Mouse (Mus musculus) gastrocnemius, postnatal 25 days (tissue): Measurements from ENCODE around the gene Sdad1. TPM values are rescaled to one million over a fixed set of nuclear protein-coding genes. Genes with fewer than 3 reads are reported as not detected.
"Not testable (repeated sequence)": the region's sequence is repeated elsewhere in the genome, so short reads cannot be mapped to it uniquely, and the experiment has no call there.

Experiments used
- DNase-seq: peaks from one replicate; pipeline ENCODE4 v3.0.0; 2022
- long read RNA-seq, 2 experiments: library from polyadenylated mRNA; stranded (forward); transcript quantifications; one replicate each; pipeline ENCODE4 v2.0.0; 2021
- total RNA-seq, 2 experiments: library from RNA; stranded (reverse); gene quantifications; 1 replicate in 1 of 2; 2 replicates in 1 of 2; pipeline ENCODE4 v1.2.3; 2021

Sdad1 gene
- 10 to 100 TPM; 15.0 to 15.7 TPM for total RNA-seq
- long read RNA-seq, experiment 1, full-length matches to known transcripts: 1 of 6 reads
- long read RNA-seq, experiment 1, partial matches to known transcripts: 2 of 6 reads
- long read RNA-seq, experiment 1, other reads (novel, unspliced or antisense): 3 of 6 reads
- long read RNA-seq, experiment 2, full-length matches to known transcripts: 3 of 7 reads
- long read RNA-seq, experiment 2, partial matches to known transcripts: 0 of 7 reads
- long read RNA-seq, experiment 2, other reads (novel, unspliced or antisense): 4 of 7 reads

DNA sequence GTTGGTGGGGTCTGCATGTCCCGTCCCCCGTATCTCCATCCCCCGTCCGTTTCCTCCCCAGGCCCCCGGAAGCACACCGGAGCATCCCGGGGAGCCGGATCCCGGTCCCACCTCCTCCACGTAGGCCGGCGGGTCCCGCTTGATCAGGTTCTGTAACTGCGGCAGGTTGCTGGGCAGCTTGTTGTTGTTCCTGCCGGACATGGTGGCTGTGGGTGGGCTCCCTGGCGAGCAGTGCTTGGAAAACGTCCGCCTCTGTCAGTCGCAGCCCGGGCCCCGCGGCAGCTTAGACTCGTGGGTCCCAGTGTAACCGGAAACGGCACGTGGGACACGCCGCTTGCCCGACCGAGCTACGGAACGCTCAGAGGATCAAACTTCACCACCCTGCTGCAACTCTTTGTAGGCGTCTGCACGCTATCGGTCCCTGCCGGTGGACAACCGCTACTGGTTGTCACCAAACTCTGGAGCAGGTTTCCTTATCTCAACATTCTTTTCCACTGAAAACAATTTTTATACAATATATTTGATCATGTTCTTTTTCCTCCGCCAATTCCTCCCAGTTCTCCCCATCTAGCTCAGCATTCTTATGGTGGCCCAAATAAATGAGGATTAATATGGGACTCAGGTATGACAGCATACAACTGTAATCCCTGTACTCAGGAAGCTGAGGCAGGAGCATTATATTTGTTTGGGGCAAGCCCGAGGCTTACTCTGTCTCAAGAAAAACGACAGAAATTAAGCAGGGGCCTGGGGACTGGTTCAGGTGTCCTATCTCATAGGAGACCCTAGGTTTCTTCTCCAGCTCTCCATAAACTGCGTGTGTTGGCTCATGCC, at the start of gene Sdad1:
Gene Sdad1 (minus strand): TSS at position 799 of the 831 bp plus-strand sequence.
- DNase-seq: peak; percentile 89

DNA sequence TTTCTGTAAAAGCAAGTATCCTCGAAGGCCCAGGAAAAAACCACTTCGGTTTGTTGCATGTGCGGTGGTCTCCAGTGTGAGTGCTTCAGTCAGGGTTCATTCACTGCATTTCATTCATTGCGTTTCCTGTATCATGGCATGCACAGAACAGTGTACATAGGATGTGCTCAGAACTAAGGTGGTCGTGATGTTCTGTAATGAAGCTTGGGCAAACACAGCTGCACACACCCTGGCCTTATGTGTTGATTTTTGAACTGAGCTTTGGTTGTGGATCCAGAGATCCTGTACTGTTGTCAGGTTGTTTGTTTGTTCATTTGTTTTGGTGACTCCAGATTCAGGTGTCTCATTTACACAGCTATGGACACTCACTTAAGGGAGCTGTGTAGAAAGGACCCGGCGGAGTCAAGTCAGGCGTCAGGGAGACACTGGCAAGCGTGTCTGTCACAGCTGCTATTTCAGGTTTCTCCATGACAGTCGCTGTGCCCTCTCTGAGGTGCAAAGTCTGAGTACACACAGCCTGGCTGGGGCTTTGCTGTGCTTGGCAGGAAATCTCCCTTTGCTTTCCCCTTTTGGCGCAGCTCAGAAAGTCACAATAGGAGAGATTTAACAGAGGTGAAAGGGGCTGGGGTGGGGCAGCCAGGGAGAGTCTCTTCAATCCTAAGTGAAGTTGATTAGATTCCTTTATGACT, 48.6 kb upstream of the Sdad1 start:
- DNase-seq: peak; percentile 29

DNA sequence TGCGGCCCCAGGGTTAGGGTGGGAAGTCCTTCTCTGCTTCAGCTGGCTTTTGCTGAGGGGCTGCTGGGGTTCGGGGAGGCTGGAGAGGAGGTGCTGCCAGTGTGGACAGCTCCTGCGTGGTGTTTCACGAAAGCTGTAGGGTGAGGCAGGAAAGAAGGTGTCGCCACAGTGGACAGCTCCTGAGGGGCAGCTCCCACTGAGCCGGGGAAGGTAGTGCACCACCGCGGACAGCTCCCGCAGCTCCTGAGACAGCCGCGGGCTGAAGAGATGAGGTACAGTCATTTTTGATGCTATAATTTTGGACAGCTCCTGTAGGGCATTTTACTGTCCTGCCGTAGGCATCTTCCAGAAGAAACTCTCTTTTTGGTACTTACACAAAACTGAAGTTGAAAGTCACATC, 47.8 kb upstream of the Sdad1 start:
- no peak for DNase-seq

DNA sequence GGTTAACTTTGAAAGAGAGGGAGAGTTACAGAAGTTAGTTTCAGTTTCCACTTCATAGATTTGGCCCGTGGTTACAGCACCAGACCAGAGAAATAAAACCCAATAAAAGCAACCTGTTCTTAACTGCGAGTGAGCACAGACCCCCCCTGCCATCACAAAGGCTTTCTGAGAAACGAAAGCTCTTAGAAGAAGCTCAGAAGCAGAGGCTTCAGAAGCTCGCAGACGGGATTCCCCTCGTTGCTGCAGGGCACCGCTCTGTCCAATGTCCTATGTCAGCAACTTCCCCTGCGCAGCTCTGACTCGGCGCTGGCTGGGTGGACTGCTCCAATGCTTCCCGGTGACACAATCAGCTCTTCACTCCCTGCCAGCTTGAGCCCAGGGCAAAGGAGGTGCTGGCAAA, 43.2 kb upstream of the Sdad1 start:
- peak; percentile 57 for DNase-seq

DNA sequence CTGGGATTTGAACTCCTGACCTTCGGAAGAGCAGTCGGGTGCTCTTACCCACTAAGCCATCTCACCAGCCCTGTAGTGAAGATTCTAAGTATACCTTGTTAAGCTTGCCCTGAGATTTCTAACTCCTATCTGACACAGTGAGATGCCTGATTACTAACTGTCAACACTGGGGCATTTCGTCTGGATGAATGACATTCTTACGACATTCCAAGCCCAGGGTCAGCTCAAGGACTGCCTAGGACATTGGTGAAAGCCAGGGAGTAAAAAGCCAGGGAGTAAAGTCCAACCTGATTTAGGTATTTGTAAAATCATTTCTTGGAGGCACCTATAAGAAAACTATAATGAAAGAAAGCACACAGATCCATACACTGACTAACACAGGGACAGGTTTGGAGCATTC, 42.4 kb upstream of the Sdad1 start:
- not testable (repeated sequence) for DNase-seq

DNA sequence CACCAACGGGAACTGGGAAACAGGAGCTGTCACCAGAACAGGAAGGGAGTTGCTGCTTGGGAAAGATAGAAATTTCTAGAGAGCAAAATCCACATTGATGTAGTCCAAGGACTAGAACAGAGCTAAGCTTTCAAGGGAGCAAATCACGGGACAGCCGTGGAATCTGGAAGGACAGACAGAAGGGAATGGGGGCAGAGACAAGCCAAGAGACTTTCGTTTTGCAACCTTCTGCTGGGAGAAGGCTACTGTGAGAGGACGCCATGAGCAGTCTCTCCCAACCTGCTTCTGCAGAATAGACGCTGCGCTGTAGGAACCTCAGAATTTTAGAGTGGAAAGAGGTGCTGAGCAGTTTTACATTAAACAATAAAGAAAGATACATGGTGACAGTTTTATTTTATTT, 39.5 kb upstream of the Sdad1 start:
- no peak for DNase-seq

DNA sequence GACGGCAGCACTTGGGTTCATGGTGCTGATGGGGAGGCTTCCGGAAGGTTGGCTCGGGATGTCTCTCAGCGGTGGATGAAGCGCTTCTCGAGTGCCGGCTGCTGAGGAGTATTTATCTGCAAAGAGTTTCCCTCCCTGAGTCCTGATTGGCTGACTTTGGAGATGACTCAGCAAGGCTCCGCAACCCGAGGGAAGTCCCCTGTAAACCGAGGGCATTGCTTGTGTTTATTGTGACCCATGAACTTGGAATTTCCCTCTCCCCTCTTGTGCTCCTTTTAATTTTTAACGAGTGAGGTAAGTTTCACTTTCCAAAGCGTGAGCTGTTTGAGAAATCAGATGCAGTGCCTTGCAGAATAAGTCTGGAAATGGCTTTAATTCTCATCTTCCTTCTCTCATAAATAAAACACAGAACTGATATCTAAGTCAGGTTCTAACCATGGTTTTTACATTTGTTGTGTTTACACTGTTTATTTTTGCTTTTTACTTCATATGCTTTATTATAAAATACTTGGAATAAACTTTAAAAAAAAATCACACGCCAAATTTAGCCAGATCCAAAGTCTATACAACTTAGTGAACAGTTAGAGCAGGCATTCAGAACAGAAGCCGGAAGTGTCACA, 38.6 kb upstream of the Sdad1 start, which contains the start of gene Cxcl10:
Gene Cxcl10 (minus strand): TSS at position 96 of the 620 bp plus-strand sequence.
- DNase-seq: peak; percentile 40

DNA sequence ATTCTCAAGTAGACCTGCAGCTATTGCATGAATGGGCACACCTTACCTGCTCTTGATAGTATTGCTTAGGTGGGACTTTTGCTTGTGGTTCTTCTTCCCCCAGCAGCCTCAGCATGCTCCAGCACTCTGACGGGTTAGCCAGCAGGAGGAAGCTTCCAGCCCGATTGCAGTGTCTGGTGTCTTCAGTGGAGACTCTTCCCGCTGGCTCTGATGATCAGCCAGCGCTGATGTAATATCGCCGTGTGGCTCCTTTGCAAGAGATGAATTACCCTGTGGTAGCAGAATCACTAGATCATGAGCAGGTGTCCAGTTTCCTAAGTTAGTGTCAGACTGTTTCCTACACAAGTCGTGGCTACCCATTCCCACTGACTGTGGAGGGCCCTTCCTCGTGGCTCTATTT, 34.7 kb upstream of the Sdad1 start:
- DNase-seq: peak; percentile 62

DNA sequence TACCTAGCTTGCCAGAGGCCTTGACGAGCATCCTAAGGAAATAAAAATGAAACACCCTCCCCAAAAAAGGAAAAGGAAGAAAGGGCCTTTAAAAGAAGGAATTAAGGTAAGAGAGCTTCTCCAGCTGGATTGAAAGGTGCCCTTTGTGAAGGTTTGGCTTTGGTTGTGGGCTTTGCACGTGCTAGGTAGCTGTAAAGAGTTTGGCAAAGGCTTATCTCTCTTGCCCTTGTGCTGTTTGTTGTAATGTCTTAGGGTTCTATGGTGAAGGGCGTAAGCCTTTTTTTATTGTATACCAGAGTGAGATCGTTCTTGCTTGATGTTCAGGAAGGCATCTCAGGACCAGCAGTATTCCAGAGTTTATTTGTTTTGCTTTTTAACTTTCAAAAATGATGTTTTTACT, 30.3 kb upstream of the Sdad1 start:
- no peak for DNase-seq

DNA sequence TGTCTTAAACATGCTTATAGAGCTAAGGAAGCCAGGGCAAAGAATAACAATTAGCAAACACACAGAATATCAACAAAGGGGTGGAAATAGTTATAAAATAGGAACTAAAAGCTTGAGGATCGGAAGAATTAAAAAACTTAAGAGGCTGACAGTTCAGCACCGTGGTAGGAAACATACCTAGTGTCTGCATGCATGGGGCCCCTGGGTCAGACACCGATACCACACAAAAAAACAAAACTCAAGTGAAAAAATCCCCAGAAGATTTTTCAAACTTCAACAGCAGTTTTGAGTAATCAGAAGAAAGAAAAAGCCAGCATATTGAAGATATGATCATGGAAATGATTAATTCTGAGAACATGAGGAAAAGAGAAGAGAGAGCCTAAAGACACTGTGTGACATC, 26.5 kb upstream of the Sdad1 start:
- no peak for DNase-seq

DNA sequence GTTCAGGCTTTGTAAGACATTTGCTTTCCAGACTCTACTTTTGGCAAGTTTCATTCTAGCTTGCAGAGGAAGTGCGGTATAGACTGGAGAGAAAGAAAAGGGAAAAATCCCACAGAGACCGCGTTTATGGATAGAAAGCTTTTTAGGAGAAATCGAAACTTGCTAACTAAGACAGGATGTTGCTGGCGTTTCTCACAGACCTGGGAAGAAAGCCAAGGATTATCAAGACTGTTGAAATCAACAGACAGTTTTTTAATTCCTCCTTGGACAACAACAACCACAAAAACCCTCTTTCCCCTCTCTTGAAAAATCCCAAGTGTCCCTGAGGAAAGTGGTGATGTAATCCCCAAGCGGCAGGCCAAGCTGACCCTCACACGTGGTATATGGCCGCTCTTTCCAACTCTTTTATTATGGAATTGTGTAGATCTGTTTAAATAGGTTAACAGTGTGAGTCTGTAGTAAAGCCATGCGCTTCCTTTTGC, 22.1 kb upstream of the Sdad1 start:
- DNase-seq: peak; percentile 53

DNA sequence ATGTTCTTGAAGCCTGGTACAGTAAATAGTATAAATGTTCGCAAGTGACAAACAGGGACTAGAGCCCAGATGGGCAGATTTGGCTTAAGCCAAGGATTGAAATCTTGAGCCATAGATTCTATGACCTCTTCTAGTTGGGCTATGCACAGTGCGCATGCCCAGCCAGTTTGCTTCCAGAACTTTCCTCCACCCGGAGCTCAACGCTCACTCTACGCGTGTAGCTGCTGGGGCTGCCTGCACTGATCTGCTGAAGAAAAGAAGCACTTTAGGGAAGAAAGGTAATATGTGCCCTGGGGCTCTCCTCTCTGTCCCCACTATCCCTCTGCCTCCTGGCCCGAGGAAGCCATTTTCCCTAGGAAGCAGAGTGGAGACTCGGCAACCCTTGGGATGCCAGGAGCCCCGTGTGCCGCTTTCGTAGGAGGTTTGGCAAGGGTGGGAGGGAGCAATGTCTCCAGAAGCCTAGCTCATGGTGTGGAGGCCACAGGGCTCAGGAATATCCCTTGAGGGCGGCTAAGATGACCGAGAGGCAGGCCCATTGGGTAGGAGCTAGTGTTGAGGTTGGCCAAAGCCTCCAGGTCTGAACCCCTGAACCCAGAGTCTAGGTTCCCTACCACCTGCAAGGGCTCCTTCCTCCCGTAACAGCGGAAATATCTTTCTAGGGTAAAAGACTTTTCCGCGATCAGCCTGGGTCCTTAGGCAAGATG, 21.5 kb upstream of the Sdad1 start, which contains the start of gene Art3:
Gene Art3 (plus strand): TSS at position 193 of the 704 bp plus-strand sequence.
- DNase-seq: no peak

DNA sequence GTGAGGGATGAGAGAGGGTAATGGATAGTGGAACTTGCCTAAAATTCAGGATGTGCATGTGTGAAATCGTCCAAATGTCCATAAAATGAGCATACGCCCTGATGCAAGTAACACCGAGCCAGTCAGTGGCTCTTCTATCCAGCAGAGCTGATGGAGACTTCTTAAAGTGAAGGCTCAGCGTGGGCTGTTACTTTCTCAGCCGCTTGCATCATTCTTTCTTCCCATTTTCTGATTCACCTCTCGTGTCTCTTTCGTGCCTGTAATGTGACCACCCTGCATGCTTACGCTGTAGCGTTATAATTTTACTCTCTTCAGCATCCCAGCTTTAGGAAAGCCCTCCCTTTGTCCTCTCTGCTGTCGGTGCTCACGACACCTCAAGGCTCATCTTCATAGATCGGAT, 20.8 kb upstream of the Sdad1 start:
- DNase-seq: no peak

DNA sequence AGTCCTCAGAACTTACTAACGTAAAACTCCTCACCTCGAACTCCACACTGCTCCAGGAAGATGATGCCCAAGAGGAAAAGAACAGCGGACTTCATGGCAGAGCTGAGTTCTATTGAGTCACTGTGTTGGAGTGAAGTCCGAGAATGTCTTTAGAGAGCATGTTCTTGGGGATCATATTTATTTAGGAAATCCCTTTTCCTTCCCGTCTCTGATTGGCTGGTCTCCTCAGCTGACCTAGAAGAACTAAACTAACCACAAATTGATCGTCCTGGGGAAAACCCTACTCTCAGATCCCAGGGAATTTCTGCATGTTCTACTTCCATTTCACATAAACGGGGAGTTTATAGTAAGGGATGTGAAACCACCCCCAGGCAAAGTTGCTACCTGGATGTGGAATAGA, 17.6 kb upstream of the Sdad1 start, which contains the start of gene Cxcl9:
Gene Cxcl9 (minus strand): TSS at position 151 of the 400 bp plus-strand sequence.
- no peak for DNase-seq

DNA sequence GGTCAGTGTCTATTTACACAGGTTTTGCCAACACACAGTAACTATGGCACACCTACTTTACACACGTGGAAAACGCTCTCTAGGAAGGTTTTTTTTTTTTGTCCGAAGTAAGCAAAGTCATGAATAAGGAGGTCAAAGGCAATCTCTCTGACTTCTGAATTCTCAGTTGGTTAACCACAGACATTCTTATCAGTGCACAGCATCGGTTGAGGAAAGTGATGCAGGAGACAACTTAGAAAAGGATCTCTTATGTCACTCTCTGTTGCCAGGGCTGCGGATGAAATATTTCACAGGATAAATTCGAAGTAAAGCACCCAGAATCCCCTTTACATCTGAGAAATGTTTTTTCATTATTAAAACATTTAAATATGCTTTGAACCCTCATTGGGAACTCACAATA, 17.1 kb upstream of the Sdad1 start:
- no peak for DNase-seq

DNA sequence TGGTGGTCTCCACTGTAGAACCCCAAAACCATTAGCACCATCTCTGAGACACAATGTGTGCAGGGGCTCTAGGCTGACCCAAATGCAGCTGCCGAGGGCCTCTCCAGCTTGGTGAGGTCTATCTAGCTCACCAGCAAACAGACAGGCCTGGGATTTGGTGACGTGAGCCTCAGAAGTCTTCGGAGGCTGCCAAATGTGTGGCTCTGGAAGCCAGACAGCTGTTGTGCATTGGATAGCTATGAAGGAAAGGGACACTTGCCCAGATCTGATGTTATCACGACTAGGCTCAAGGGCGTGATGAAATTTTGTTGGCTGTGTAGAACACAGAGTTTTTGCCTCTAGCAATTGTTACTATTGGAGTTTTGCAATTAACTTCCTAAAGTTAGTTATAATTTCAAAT, 13.0 kb upstream of the Sdad1 start:
- peak; percentile 82 for DNase-seq

DNA sequence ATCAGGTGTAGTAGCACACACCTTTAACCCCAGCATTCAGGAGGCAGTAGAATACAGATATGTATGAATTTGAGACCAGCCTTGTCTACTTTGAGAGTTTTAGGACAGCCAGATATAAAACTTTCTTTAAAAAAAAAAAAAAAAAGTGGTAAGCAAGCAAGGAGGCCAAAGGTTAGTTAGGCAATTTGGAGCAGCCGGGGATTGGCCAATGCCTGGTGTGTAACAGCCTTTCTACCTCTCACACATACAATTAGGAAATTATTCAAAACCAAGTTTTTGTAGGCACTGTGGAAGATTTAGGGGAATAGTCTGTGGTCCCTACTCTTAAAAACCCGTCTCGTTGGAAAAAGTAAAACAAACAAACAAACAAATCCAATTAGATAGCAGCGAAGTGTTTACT, 12.3 kb upstream of the Sdad1 start:
- DNase-seq: no peak

DNA sequence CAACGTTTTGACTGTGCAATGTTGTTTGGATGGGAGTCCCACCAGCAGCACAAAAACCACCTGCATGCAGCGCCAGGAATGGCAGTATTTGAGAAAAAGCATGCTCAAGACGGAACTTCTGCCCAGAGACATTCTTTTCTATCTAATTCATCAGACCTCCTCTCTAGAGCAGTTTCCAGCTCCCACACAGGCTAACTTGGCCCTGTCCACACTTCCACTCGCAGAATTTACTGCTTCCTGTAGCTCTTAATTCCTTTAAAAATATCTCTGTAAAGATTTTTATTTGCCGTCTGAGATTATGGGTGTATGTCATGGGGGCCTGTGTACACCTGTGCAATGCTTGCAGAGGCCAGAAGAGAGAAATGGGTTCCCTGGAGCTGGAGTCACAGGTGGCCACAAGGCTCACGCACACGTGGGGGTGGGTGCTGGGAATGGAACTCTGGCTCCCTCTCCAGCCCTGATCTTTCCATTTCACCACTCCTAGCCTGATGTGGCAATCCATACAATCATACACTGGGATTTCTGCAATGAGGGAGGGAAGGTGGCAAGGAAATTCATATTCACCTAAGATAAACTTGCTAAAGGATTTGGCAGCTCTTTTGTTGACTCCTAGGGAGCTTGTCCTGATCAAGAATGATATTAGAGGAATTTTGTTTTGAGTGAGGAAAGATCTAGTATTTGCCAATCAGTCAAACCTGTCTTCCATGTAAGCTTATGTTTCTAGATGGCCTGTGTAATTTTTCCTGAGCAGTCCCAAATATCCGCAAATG, 11.5 kb upstream of the Sdad1 start:
- no peak for DNase-seq

DNA sequence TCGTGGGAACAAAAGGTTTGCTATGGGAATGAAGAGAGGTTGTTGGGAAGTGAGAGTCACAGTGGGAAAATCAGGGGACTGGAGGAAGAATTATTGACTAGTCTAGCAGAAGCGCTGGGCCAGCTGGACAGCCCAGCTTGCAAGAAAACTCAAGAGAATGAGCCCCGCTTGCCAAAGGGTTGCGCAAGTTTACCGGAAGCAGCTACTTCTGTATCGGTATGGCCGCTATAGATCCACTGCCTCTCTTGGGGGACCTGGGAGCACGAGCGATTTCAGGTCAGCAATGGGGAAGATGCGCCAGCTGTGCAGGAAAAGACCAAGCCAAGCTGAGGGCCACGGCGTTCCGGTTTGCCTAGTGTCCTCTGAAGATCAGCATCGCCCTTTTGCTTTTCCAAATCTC, 8.3 kb upstream of the Sdad1 start:
- no peak for DNase-seq

DNA sequence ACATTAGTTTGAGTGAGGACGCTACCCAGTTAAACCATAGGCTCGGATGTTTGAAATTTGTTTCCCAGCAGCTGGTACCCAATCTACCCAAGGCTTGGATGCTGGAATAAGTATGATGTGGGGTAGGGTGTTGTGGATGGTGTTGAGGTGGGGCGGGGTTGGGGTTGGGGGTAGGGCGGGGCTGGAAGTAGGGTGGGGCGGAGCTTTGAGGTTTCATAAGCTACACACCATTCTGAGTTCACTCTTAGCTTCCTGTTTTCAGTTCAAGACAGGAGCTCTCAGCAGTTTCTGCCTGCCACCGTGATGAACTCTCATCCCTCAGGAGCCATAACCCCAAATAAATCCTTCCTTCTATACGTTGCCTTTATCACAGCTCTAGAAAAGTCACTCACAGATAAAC, 7.8 kb upstream of the Sdad1 start:
- no peak for DNase-seq

DNA sequence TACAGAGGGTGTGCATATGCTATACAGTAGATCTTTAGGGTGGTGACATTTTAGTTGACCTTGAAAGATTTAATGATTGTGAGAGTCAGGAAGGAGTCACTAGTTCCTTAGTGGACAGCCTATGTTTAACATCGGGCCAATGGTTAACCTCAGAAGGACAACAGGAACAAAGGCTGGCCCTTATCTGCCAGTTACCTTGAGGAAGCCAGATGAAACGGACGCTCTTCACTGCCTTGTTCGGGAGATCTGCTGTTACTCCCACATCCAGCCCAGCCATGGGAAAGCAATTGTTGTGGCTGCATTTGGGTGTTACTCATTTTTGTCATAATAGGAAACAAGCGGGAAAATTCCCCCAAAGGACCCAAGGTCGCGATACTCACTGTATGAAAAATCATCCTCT, 3.5 kb upstream of the Sdad1 start:
- DNase-seq: no peak
